Mouse (Mus musculus) stomach, postnatal 0 days (tissue): ENCODE data around the gene Lrmda. TPM values are rescaled to one million over a fixed set of nuclear protein-coding genes. Genes with fewer than 3 reads are reported as not detected.

Experiments used
- ATAC-seq: fragments of 200-750 bp; cut with Nextera tagmentation; 2 replicates; pipeline ENCODE4 v1.8.0; 2017; ENCODE audit not compliant: low FRiP score, low TSS enrichment
- DNase-seq: peaks from one replicate; pipeline ENCODE4 v3.0.0-alpha.2; 2016; ENCODE audit warnings: low spot score
- H3K27ac ChIP-seq: fragments of 300-500 bp; sonication (generic); replicated peaks from 2 replicates; pipeline ENCODE4 v1.5.1; 2014; ENCODE audit warnings: mild to moderate bottlenecking, control low read depth
- H3K27me3 ChIP-seq: fragments of 300-500 bp; sonication (generic); 2 replicates; pipeline ENCODE4 v1.6.1; 2014; ENCODE audit warnings: low read length; ENCODE audit not compliant: control insufficient read depth, insufficient read depth
- H3K36me3 ChIP-seq: fragments of 300-500 bp; sonication (generic); 2 replicates; pipeline ENCODE4 v1.6.1; 2014; ENCODE audit warnings: low read length, mixed read lengths; ENCODE audit not compliant: control insufficient read depth, insufficient read depth
- H3K4me1 ChIP-seq: fragments of 300-500 bp; sonication (generic); replicated peaks from 2 replicates; pipeline ENCODE4 v1.6.1; 2014; ENCODE audit warnings: antibody characterized with exemption; ENCODE audit not compliant: control insufficient read depth, insufficient read depth
- H3K4me2 ChIP-seq: fragments of 300-500 bp; sonication (generic); replicated peaks from 2 replicates; pipeline ENCODE4 v1.6.1; 2014; ENCODE audit warnings: low read depth, mild to moderate bottlenecking, control low read depth, moderate library complexity
- H3K4me3 ChIP-seq: fragments of 300-500 bp; sonication (generic); 2 replicates; pipeline ENCODE4 v1.5.1; 2014; ENCODE audit warnings: low read depth, low read length, control low read depth
- H3K9ac ChIP-seq: fragments of 300-500 bp; sonication (generic); 2 replicates; pipeline ENCODE4 v1.6.1; 2014; ENCODE audit warnings: mild to moderate bottlenecking, low read length, control low read depth, mixed read lengths
- H3K9me3 ChIP-seq: fragments of 300-500 bp; sonication (generic); 2 replicates; pipeline ENCODE4 v1.6.1; 2016; ENCODE audit warnings: low read length; ENCODE audit not compliant: control insufficient read depth
- CTCF ChIP-seq: IDR thresholded peaks from 2 replicates; pipeline ENCODE4 v1.5.1; 2016; ENCODE audit warnings: antibody characterized with exemption, low read depth, mild to moderate bottlenecking, moderate library complexity
- EP300 ChIP-seq: optimal IDR thresholded peaks from 2 replicates; pipeline ENCODE3; 2016; ENCODE audit warnings: antibody characterized with exemption
- WGBS: fragments of 180-500 bp; shearing (Covaris S2); extraction: QIAGEN DNeasy Blood & Tissue Kit; methylation state at CpG from one replicate; pipeline ENCODE4 v1.1.7; 2014; 5-methylcytosine and 5-hydroxymethylcytosine counted together
- polyA plus RNA-seq: library from polyadenylated mRNA; unstranded; fragments of >200 nt; fragmentation: Nextera tagmentation; extraction: Ambion mirVana; gene quantifications from 2 replicates; pipeline ENCODE4 v1.2.1, GENCODE M21; 2015

Lrmda gene
- polyA plus RNA-seq, 1 experiment from 2014 or later = 0.39 TPM

- TF ChIP-seq EP300 = no peak
- no peak for ATAC-seq
- no peak for DNase-seq
- Histone ChIP-seq H3K9ac (no peak overlapping the region), H3K36me3 (no peaks in the 10 kb centered on the region), H3K4me3 (no peak overlapping the region), H3K27ac (no peak overlapping the region), H3K27me3 (no peaks in the 10 kb centered on the region), H3K4me1 (no peaks in the 10 kb centered on the region), H3K9me3 (no peaks in the 10 kb centered on the region), H3K4me2 (no peak overlapping the region)
- WGBS = 70% methylated on average over 3 of the region's 3 CpGs
Measured at GRCm38 (mm10) chr14:22552841-22553240, 533.3 kb downstream of the Lrmda start.

GRCm38 (mm10) chr14:22553717-22554116 lies 534.2 kb downstream of the Lrmda start:
- ATAC-seq = no peak
- Histone ChIP-seq H3K4me3 (no peak overlapping the region), H3K4me1 (no peaks in the 10 kb centered on the region), H3K27ac (no peak overlapping the region), H3K27me3 (no peaks in the 10 kb centered on the region), H3K4me2 (no peak overlapping the region), H3K9me3 (no peaks in the 10 kb centered on the region), H3K36me3 (no peaks in the 10 kb centered on the region), H3K9ac (no peak overlapping the region)
- WGBS = 96% methylated on average over 3 of the region's 3 CpGs
- DNase-seq = no peak
- no peak for TF ChIP-seq EP300
- TF ChIP-seq CTCF = no peak

- H3K9me3 ChIP-seq = no peaks in the 10 kb centered on the region
- no peak overlapping the region for H3K27ac ChIP-seq
- no peak overlapping the region for H3K4me2 ChIP-seq
- H3K9ac ChIP-seq = no peak overlapping the region
- WGBS = 70% methylated on average over 5 of the region's 5 CpGs
- no peaks in the 10 kb centered on the region for H3K27me3 ChIP-seq
- no peaks in the 10 kb centered on the region for H3K36me3 ChIP-seq
- H3K4me3 ChIP-seq = no peak overlapping the region
- 0 out of 2 replicates have a peak, but pooled peaks cover 1% of the 10 kb centered on the region for H3K4me1 ChIP-seq
- no peak for ATAC-seq
- no peak for DNase-seq
- TF ChIP-seq CTCF = no peak
- no peak for TF ChIP-seq EP300
Measured at GRCm38 (mm10) chr14:22572486-22572885, 553.0 kb downstream of the Lrmda start.

GRCm38 (mm10) chr14:22573585-22573984 lies 554.1 kb downstream of the Lrmda start:
- H3K9ac ChIP-seq = no peak overlapping the region
- TF ChIP-seq CTCF (no peak), EP300 (no peak)
- no peaks in the 10 kb centered on the region for H3K27me3 ChIP-seq
- DNase-seq (no peak), ATAC-seq (no peak)
- 0 out of 2 replicates have a peak, but pooled peaks cover 2% of the 10 kb centered on the region for H3K4me1 ChIP-seq
- H3K4me2 ChIP-seq = no peak overlapping the region
- 90% methylated on average over 7 of the region's 7 CpGs for WGBS
- H3K36me3 ChIP-seq = no peaks in the 10 kb centered on the region
- no peak overlapping the region for H3K4me3 ChIP-seq
- H3K9me3 ChIP-seq = no peaks in the 10 kb centered on the region
- no peak overlapping the region for H3K27ac ChIP-seq

GRCm38 (mm10) chr14:22574006-22574405 lies 554.5 kb downstream of the Lrmda start:
- Histone ChIP-seq H3K4me3 (no peak overlapping the region), H3K27me3 (no peaks in the 10 kb centered on the region), H3K4me2 (no peak overlapping the region), H3K4me1 (0 out of 2 replicates have a peak, but pooled peaks cover 2% of the 10 kb centered on the region), H3K9me3 (no peaks in the 10 kb centered on the region), H3K27ac (no peak overlapping the region), H3K9ac (no peak overlapping the region), H3K36me3 (no peaks in the 10 kb centered on the region)
- no peak for TF ChIP-seq EP300
- no peak for TF ChIP-seq CTCF
- DNase-seq (no peak), ATAC-seq (no peak)
- WGBS = 70% methylated on average over 4 of the region's 4 CpGs

- no peak overlapping the region for H3K4me2 ChIP-seq
- no peak overlapping the region for H3K9ac ChIP-seq
- TF ChIP-seq EP300 (no peak), CTCF (no peak)
- no peaks in the 10 kb centered on the region for H3K36me3 ChIP-seq
- WGBS = 67% methylated on average over 6 of the region's 6 CpGs
- no peak for ATAC-seq
- no peaks in the 10 kb centered on the region for H3K27me3 ChIP-seq
- 0 out of 2 replicates have a peak, but pooled peaks cover 2% of the 10 kb centered on the region for H3K4me1 ChIP-seq
- DNase-seq = no peak
- no peaks in the 10 kb centered on the region for H3K9me3 ChIP-seq
- H3K27ac ChIP-seq = no peak overlapping the region
- no peak overlapping the region for H3K4me3 ChIP-seq
Measured at GRCm38 (mm10) chr14:22576441-22576840, 556.9 kb downstream of the Lrmda start.
